Mouse (Mus musculus) bone marrow, adult 2 months (tissue): ENCODE results near the gene Rex1bd.

Source experiments
- CTCF ChIP-seq: fragments of 200-500 bp; IDR thresholded peaks from 2 replicates; pipeline ENCODE4 v1.5.1; 2011; ENCODE audit warnings: low read length, control low read depth; ENCODE audit not compliant: control insufficient read depth, insufficient read depth
- POLR2A ChIP-seq: fragments of 200-500 bp; IDR thresholded peaks from 2 replicates; pipeline ENCODE4 v1.6.1; 2011; ENCODE audit warnings: low read depth, mild to moderate bottlenecking, control low read depth, low read length, borderline replicate concordance; ENCODE audit not compliant: control insufficient read depth

DNA sequence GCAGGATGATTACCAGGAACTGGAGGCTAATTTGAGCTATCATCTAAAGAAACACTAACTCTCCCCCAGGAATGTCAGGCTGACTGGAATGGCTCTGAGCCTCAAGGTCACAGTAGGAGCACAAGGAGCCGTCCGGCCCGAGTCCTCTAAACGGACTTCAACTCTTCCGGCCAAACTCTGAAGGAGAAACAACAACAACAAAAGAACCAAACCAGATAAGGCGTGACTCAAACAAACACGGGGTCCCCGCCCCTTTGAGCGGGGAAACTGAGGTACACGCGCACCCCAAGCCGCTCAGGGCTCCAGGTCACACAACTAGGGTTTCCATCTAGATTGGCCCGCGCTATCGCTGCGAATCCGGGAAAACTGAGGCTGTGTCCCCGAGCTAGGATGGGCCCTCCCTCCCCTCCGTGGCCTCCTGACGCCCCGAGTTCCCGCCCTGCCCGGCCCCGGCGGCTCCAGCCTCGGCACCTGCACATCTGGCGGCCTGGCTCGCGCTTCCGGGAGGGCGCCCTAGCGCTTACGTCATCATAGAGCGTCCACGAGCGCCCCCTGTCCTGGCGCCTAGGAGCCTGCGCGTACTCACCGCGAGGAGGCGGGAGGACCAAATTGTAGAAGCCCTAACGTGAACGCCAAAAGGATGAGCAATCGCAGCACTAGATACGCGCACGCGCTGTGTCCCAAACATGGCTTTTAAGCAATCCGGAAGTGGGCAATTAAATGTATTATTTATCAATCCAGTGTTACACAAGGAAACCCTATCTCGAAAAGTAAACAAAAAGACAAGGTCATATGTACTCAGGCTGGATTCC, 16.2 kb upstream of the Rex1bd start:
- TF ChIP-seq CTCF (peak; percentile 66), POLR2A (peak; percentile 84; the same call in 1 of the 2 replicates)
